Mouse (Mus musculus): ENCODE data around the gene Pih1d2.
"Not testable (repeated sequence)": the region's sequence is repeated elsewhere in the genome, so short reads cannot be mapped to it uniquely, and the experiment has no call there.

Pih1d2 gene

GRCm38 (mm10) chr9:50617794-50618330, 741 bp downstream of the Pih1d2 start:
- DNase-seq (ENCODE audit: low spot score in 2 of 2), result no peak

GRCm38 (mm10) chr9:50630903-50631302, 13.8 kb downstream of the Pih1d2 start:
- not testable (repeated sequence) for DNase-seq (ENCODE audit: low spot score in 2 of 2)

DNA sequence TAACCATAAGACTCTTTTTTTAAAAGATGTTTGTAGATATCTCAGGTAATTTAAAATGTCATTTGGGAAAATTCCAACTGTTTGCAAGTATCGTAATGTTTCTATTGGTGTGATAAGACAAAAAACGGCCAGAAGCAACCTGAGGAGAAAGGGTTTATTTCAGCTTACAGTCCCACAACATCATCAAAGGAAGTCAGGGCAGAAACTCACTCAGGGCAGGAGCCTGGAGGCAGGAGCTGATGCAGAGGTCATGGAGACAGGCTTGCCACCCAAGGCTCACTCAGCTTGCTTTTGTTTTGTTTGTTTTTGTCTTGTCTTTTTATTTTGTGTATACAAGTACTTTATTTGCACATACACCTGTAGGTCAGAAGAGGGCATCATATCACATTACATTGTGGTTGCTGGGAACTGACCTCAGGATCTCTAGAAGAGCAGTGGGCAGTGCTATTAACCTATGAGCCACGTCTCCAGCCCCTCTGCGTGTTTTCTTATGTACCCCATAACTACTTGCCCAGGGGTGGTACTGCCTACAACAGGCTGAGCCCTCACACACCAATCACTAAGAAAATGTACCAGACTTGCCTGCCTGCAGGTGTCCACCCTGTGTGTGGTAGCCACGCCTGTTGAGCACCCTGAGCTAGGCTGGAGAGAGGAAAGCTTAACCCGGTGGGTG, 15.0 kb downstream of the Pih1d2 start:
- DNase-seq (ENCODE audit: low spot score in 2 of 2), result no peak

DNA sequence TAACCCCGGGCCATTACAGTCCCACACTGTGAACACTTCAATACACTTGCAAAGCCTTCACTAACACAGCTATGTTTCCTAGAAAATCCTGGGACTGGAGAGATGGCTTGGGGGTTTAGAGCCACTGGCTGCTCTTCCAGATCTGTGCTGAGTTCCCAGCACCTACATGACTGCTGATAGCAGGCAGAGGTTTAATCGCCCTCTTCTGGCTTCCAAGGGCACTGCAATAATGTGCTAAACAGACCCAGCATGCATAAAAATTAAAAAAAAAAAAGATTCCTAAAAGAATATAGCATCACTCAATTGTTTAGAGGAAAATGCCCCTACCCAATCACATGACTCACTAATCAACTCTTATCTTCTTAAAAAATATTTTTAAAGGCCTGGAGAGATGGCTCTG, 15.9 kb downstream of the Pih1d2 start:
- no peak for DNase-seq (ENCODE audit: low spot score in 2 of 2)

- DNase-seq (ENCODE audit: low spot score in 2 of 2), result no peak
Measured at GRCm38 (mm10) chr9:50634270-50634669, 17.1 kb downstream of the Pih1d2 start.

- DNase-seq (ENCODE audit: low spot score in 2 of 2), result no peak
Measured at GRCm38 (mm10) chr9:50646826-50647370, 29.8 kb downstream of the Pih1d2 start.

DNA sequence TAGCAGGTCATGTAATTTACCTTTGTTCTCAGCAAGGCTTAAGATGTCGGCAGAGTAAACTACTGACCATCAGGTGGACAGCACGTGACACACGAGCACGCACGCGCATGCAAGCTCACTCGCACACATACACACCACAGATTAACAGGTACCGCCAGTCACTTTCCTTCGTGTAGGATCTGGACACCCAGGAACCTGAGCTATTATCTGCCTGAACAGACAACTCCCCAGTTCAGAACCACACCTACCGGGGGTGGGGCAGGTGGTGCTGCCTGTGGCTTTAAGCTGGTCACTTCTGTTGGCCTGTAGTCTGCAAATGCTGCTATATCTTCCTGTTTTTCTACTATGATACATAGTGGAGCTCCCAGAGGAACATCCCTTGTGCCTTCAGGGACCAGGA, 33.4 kb downstream of the Pih1d2 start:
- no peak for DNase-seq (ENCODE audit: low spot score in 2 of 2)

- DNase-seq (ENCODE audit: low spot score in 2 of 2), result no peak
Measured at GRCm38 (mm10) chr9:50658391-50658790, 41.3 kb downstream of the Pih1d2 start.

- peak in 1 of 2 experiments; percentile 12 for DNase-seq (ENCODE audit: low spot score in 2 of 2)
Measured at GRCm38 (mm10) chr9:50658941-50659388, 41.8 kb downstream of the Pih1d2 start.

GRCm38 (mm10) chr9:50659392-50660217, 42.5 kb downstream of the Pih1d2 start, which contains the start of gene Dlat:
TSS of gene Dlat (minus strand) at chr9:50659780.
- peak; percentile 87 to 89 for DNase-seq (ENCODE audit: low spot score in 2 of 2)

- peak; percentile 11 for DNase-seq (ENCODE audit: low spot score in 2 of 2)
Measured at GRCm38 (mm10) chr9:50660431-50660830, 43.3 kb downstream of the Pih1d2 start.

- no peak for DNase-seq (ENCODE audit: low spot score in 2 of 2)
Measured at GRCm38 (mm10) chr9:50664826-50665225, 47.7 kb downstream of the Pih1d2 start.

DNA sequence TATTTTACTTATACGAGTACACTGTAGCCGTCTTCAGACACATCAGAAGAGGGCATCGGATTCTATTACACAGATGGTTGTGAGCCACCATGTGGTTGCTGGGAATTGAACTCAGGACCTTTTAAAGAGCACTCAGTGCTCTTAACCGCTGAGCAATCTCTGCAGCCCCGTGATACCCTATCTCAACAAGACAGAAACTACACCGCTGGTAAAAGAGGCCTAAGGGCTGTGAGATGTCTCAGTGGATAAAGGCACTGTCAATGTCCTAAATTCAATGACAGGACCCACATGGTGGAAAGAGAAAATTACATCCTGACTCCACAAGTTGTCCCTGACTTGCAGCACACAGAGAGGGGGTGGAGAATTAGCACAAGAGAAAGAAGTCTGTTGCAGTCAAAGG, 49.3 kb downstream of the Pih1d2 start:
- no peak for DNase-seq (ENCODE audit: low spot score in 2 of 2)

- no peak for DNase-seq (ENCODE audit: low spot score in 2 of 2)
Measured at GRCm38 (mm10) chr9:50667579-50668498, 50.7 kb downstream of the Pih1d2 start.

DNA sequence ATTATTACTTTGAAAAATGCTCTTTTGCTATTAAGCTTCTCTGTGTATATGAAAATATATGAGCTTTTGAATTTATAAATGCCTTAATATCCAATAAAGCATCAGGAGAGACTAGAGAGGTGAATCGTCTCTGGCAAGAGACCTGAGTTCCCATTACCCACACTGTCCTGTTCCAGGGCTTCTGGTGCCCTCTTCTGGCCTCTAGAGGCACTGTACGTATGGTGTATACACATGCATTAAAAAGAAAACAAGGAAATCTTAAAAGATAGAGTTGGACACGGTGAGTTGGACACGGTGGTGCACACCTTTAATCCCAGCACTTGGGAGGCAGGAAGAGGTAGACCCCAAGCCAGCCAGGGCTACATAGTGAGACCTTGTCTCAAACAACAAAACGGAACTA, 53.6 kb downstream of the Pih1d2 start:
- no peak for DNase-seq (ENCODE audit: low spot score in 2 of 2)

All from right cerebral cortex, postnatal 36 days (tissue).